Mouse (Mus musculus) 3134 (cell line): ENCODE measurements around the gene Aldh16a1.
"Not testable (repeated sequence)": the region's sequence is repeated elsewhere in the genome, so short reads cannot be mapped to it uniquely, and the experiment has no call there.

ENCODE experiments used
- DNase-seq: peaks from one replicate; pipeline ENCODE4 v3.0.0-alpha.2; 2011; ENCODE audit warnings: low spot score; ENCODE audit not compliant: insufficient read length; ENCODE audit errors: extremely low read depth

Gene Aldh16a1

DNA sequence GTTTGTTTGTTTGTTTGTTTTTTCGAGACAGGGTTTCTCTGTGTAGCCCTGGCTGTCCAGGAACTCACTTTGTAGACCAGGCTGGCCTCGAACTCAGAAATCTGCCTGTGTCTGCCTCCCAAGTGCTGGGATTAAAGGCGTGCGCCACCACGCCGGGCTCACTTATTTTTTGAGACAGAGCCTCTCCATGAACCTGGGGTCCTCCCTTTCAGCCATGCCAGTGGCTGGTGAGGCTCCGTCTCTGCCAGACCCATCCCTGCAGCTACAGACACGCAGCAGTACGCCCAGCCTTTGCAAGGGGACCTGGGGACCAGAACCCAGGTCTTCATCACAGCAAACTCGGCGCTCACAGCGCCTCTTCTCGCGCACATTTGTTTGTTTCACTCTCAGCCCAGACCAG lies 58.4 kb downstream of the Aldh16a1 start:
- not testable (repeated sequence) for DNase-seq

DNA sequence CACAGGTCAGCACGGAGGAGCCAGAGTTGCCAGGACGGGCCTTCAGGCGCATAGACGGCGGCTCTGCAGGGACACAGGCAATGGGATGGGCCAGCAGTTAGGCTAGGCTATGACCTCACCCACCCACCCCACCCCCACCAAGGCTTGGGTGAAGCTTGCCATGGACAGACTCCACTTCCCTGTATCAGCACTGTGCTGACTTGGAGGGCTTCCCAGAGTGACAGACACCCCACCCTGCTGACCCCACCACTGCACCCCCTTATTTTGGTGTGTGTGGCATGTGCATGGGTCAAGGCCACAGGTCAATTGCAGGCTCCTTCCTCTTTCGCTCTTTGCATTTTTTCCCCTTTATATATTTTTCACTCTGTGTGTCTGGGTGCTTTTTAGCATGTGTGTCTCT lies 59.0 kb downstream of the Aldh16a1 start:
- DNase-seq = no peak

DNA sequence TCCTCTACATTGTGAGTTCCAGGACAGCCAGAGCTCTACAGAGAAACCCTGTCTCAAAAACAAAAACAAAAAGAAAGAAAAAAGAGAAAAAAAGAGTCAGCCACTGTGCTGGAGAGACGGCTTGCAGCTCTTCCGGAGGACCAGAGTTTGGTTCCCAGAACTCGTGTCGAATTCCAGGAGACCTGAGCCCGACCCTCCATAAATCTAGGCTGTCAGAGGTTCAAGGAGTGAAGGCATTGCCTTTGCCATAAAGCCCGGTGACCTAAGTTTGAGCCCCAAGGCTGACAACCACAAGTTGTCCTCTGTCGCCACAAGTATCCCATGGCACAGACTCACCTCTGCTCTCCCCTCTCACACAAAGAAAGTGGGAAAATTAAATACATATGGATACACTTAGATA lies 60.3 kb downstream of the Aldh16a1 start:
- DNase-seq = no peak

DNA sequence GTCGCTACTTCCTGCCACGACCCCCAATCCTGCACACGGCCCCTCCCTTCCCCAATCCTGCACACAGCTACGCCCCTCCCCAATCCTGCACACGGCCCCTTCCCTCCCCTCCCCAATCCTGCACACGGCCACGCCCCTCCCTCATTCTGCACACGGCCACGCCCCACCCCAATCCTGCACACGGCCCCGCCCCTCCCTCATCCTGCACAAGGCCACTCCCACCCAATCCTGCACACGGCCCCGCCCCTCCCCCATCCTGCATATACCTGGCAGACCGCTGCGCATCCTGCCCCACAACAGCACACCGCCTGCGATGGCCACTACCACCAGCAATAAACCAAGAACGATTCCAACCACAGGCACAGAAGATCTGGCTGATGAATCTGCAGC lies 60.9 kb downstream of the Aldh16a1 start:
- no peak for DNase-seq

DNA sequence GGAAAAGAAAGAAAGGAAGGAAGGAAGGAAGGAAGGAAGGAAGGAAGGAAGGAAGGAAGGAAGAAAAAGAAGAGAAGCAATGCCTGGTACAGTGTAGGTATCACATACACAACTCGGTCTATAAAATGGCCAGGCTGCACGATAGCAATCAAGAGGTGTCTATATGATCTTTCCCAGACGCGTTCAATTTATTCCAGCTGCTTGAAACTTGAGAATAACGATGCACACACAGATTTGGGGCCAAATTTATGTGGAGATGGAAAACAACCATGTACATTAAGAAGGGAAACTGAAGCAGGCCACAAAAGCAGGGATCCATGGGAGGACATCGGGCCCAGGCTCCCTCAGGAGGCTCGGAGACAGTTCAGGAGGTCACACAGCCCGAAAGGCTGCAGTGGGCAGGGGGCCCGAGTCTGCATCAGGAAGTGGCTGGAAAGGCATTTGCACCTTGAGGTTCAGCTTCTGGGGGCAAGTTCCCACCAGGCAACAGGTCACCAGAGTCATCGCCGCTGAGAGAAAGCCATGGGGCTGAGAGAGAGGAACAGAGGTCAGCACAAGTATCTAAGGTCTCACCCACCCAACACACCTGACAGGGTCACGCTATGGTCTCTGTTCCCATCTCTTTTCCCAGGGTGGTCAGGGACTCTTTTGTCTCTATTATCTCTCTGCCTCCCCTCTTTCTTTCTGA lies 61.4 kb downstream of the Aldh16a1 start:
- no peak for DNase-seq

DNA sequence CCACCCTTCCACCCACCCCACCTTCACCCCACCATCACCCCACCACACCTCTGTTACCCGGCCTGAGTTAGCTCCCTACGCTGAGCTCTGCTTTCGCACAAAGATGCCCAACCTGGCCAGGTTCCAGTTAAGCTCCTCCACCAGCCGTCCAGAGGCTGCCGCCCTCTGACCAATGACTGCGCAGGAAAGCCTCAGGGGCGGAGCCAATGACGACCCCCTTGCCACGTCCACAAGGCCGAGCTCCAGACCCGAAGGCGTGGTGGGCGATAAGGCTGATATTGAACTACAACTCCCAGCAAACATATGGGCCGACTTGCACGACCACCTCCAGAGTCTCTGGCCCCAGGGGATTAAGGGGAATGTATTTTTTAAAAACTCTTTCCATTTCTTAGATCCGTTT lies 62.3 kb downstream of the Aldh16a1 start, which contains the start of gene Rcn3:
TSS of gene Rcn3 (minus strand) at position 174 of the 400 bp plus-strand sequence.
- DNase-seq = no peak

DNA sequence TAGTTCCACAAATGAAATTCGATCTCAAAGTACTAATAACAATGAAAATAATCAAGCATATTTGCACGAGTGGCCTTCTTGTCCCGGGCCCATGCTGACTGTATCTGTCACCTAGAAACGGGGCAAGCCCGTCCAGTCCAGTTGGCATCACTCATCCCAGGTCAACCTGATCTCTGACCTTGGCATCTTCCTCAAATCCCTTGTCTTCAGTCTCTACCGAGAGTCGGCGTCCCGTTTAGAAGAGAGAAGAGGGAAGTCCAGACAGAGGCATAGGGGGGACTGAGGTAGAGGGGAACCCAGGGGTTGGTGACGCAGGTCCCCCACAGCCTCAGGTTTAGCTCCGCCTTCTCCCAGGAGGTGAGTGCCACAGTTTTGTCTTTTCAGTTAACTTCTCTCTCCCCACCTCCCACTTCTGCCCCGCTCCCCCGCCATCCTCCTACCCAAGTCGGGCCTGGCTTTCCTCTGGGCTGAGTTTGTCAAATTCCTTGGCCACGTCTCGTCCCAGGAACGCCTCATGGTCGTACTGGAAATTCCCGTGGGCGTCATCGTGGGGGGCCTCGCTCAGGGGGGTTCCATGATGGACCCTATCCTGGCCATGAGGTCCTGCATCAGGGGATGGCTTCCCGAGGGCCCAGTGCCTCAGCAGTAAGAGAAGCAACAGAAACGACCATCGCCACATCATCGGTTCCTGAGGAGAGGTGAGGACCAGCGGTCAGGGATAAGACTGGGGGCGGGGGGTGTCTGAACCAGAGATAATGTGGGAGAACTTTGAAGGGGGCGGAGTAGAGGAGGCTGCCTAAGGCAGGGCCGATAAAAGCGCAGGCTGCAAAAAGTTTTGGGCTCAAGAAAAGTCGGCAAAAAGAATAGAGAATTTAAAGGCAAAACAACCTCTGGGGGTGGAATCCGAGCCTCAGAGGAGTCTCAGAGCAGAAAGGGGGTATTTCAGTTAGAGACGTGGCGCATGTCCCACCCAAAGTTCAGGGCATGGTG lies 63.1 kb downstream of the Aldh16a1 start:
- no peak for DNase-seq
